Mouse (Mus musculus) forebrain, embryonic 10.5 days (tissue): Measurements from ENCODE around the gene Rflnb. TPM values are rescaled to one million over a fixed set of nuclear protein-coding genes. Genes with fewer than 3 reads are reported as not detected.
A peak's percentile ranks its signal among the peaks of the same experiment; 100 is the strongest.
"Not testable (repeated sequence)": the region's sequence is repeated elsewhere in the genome, so short reads cannot be mapped to it uniquely, and the experiment has no call there.

Experiments
- DNase-seq: peaks from one replicate; pipeline ENCODE4 v3.0.0-alpha.2; 2017; ENCODE audit warnings: low spot score; ENCODE audit errors: extremely low spot score
- H3K27ac ChIP-seq: fragments of 300-500 bp; sonication (generic); 2 replicates; pipeline ENCODE4 v1.5.1; 2016; ENCODE audit warnings: mild to moderate bottlenecking
- H3K27me3 ChIP-seq: fragments of 300-500 bp; sonication (generic); 2 replicates; pipeline ENCODE4 v1.6.1; 2016; ENCODE audit warnings: mild to moderate bottlenecking; ENCODE audit not compliant: poor library complexity, severe bottlenecking
- H3K36me3 ChIP-seq: fragments of 300-500 bp; sonication (generic); replicated peaks from 2 replicates; pipeline ENCODE4 v1.6.1; 2016; ENCODE audit warnings: mild to moderate bottlenecking, moderate library complexity
- H3K4me1 ChIP-seq: fragments of 300-500 bp; sonication (generic); 2 replicates; pipeline ENCODE4 v1.6.1; 2016
- H3K4me3 ChIP-seq: fragments of 300-500 bp; sonication (generic); 2 replicates; pipeline ENCODE4 v1.5.1; 2016; ENCODE audit warnings: mild to moderate bottlenecking, moderate library complexity
- H3K9me3 ChIP-seq: fragments of 300-500 bp; sonication (generic); 2 replicates; pipeline ENCODE4 v1.6.1; 2016; ENCODE audit warnings: mild to moderate bottlenecking, moderate library complexity
- WGBS: fragments of 180-500 bp; shearing (Covaris S2); methylation state at CpG from one replicate; pipeline ENCODE4 v1.1.7; 2016; 5-methylcytosine and 5-hydroxymethylcytosine counted together
- polyA plus RNA-seq: library from polyadenylated mRNA; unstranded; fragments of >200 nt; fragmentation: Nextera tagmentation; extraction: Ambion mirVana; gene quantifications from 2 replicates; pipeline ENCODE4 v1.2.1, GENCODE M21; 2016

Gene Rflnb
- polyA plus RNA-seq, 1 experiment from 2014 or later, result 15.4 TPM

DNA sequence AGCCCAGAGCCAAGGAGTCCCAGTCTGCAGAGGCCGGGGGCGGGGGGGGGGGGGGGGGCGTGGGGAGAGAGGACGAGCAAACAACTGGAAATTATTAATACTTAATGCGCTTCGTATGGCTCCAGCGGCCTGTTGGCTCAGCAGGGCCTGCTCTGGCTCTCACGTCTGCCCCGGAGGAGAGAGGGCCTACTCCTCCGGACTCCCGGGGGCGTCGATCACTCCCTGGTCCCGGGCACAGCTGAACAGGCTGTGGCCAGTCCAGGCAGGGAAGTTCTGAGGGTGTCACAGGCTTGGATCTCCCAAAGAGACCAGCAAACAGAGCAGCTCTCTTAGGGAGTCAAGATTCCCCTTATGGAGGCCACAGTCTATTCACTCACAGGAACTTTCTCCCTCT lies 487 bp upstream of the Rflnb start:
- DNase-seq, result no peak
- Histone ChIP-seq H3K4me1 (peaks cover 50% of the 10 kb centered on the region), H3K36me3 (peaks cover 10% of the 10 kb centered on the region), H3K4me3 (peak overlapping the region; percentile 79), H3K9me3 (no peaks in the 10 kb centered on the region), H3K27me3 (peaks cover 59% of the 10 kb centered on the region), H3K27ac (peak overlapping the region; percentile 90)
- WGBS, result 2% methylated on average over 11 of the region's 14 CpGs

DNA sequence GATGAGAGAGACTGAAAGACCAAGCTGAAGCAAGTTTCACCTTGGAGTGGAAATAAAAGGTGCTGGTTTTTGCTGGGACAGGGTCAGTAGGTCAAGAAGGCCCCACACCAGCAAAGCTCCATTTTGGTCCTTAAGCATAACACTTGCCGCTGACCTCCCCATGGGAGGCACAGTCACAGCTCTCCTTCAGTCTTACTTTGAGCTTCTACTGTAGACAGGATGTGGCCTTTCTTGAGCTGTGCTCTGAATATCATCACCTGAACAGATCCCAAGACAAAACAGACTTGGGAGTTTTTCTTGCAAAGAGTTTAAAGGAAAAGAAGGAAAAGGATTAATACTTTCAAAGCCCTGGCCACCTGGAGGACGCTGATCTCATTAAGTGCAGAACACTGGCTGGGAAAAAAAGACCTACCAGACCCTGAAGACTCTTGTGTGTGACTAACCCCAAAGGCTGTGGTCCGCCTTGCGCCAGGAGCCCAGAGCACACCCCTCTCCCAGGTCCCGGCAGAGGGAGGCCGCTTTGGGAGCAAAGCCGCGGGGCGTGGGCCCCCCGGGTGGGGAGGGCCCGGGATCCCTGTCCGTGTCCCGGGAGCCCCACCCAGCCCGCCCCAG lies 949 bp downstream of the Rflnb start:
- Histone ChIP-seq H3K36me3 (peaks cover 22% of the 10 kb centered on the region), H3K9me3 (no peaks in the 10 kb centered on the region), H3K4me1 (peaks cover 50% of the 10 kb centered on the region), H3K27ac (peak overlapping the region; percentile 90), H3K27me3 (peaks cover 51% of the 10 kb centered on the region), H3K4me3 (peak overlapping the region; percentile 79)
- peak; percentile 51 for DNase-seq
- 3% methylated on average over 14 of the region's 14 CpGs for WGBS

DNA sequence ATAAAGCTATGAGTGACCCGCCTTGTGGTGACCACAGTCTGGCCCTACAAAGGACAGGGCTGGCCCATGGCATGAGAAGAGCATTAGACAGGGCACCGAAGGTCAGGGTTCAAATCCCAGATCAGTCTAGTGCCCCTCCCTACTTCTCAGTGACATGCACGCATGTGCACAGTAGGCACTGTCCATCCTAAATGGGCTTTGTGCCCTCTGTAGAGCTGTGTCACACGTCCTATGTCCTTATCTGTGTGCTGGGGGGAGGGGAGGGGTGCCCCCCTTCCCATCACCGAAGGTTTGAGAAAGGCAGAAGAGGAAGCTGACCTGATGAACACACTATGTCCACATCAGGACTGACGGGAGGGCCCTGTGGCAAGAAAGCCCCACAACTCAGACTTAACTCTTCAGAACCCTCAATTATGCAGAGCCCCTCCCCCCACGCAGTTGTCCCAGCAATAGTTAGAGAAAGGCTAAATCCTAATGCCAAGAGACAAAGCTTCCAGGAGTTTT lies 2.5 kb downstream of the Rflnb start:
- H3K36me3 ChIP-seq, result peaks cover 23% of the 10 kb centered on the region
- 51% methylated on average over 7 of the region's 7 CpGs for WGBS
- H3K4me3 ChIP-seq, result no peak overlapping the region
- no peak for DNase-seq
- H3K4me1 ChIP-seq, result peaks cover 45% of the 10 kb centered on the region
- no peaks in the 10 kb centered on the region for H3K9me3 ChIP-seq
- peaks cover 45% of the 10 kb centered on the region for H3K27me3 ChIP-seq
- no peak overlapping the region for H3K27ac ChIP-seq

DNA sequence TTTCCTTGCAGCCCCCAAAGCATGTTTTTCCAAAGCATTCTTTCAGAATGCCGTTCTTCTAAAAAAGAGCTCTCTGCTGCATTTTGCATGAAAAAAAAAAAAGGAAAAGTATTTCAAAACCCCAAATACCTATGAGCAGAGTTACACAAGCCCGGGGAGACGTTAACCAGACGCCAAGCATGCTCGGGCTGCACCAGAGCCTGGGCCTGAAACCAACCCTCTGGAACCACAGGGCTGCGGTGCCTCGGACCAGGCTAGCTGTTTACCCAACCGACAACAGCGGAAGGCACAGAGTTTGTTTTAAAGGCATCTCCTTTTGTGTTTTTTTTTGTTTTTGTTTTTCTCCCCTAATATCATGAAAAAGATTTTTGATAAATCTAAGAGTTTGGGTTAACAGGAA lies 6.7 kb downstream of the Rflnb start:
- no peak overlapping the region for H3K4me3 ChIP-seq
- peaks cover 11% of the 10 kb centered on the region for H3K27me3 ChIP-seq
- WGBS, result 91% methylated on average over 9 of the region's 9 CpGs
- H3K36me3 ChIP-seq, result peaks cover 23% of the 10 kb centered on the region
- no peaks in the 10 kb centered on the region for H3K9me3 ChIP-seq
- peaks cover 20% of the 10 kb centered on the region for H3K4me1 ChIP-seq
- no peak for DNase-seq
- no peak overlapping the region for H3K27ac ChIP-seq

DNA sequence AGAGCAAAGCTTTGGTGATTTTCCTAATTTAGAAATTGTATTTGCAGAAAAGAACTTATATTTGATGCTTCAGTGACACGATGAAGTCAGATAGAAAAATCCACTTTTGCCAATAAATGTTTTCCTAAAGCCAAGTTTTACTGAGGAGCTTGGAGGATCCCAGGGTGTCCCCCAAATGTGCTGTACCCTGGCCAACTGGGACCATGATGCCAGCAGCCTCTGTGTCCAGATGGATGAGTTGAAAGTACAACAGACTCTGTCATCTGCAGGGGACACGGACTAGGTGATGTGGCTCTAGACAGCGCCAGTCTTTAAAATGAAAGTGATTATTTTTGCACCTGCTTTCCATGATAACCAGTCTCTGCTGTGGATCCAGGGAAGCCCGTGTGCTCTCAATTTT lies 7.7 kb downstream of the Rflnb start:
- H3K4me3 ChIP-seq, result no peak overlapping the region
- H3K9me3 ChIP-seq, result no peaks in the 10 kb centered on the region
- peaks cover 10% of the 10 kb centered on the region for H3K4me1 ChIP-seq
- DNase-seq, result no peak
- peaks cover 23% of the 10 kb centered on the region for H3K36me3 ChIP-seq
- no peak overlapping the region for H3K27ac ChIP-seq
- H3K27me3 ChIP-seq, result 0 out of 2 replicates have a peak, but pooled peaks cover 1% of the 10 kb centered on the region
- WGBS, result 86% methylated on average over 4 of the region's 4 CpGs

DNA sequence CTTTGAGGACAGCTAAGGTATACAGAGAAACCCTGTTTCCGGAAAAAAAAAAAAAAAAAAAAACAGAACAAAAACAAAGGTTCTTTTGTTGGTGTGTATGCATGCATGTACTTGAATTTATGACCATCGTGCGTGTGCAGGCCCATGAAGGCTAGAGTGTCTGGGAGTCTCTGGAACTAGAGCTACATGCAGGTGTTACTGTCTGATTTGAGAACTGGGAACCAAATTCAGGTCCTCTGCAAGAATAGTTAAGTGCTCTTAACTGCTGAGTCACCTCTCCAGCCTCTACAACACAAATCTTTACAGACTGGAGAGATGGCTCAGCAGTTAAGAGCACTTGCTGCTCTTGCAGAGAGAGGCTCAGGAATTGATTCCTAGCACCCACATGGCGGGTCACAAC lies 11.8 kb downstream of the Rflnb start:
- Histone ChIP-seq H3K36me3 (no peaks in the 10 kb centered on the region), H3K27ac (no peak overlapping the region), H3K9me3 (no peaks in the 10 kb centered on the region), H3K27me3 (no peaks in the 10 kb centered on the region), H3K4me3 (no peak overlapping the region), H3K4me1 (no peaks in the 10 kb centered on the region)
- no peak for DNase-seq
- 83% methylated on average over 4 of the region's 4 CpGs for WGBS

DNA sequence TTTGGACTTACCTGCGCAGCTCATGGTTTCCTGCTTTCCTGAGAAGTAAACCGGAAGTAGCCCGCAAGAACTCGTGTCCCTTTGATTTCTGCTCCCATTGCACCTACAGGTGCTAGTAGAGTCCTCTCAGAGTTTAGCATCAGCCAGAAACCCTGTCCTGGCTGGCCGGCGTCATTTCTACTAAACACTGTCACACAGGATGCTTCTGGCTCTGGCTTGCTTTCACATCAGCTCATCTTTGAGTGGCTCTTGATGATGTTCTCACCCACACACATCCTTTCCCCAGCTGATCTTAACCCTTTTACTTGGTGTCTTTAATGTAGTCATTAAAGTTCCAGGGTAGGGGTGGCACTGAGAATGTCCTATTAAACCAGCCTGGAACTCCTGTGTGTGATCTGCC lies 12.3 kb downstream of the Rflnb start:
- WGBS, result 95% methylated on average over 6 of the region's 6 CpGs
- H3K4me1 ChIP-seq, result no peaks in the 10 kb centered on the region

DNA sequence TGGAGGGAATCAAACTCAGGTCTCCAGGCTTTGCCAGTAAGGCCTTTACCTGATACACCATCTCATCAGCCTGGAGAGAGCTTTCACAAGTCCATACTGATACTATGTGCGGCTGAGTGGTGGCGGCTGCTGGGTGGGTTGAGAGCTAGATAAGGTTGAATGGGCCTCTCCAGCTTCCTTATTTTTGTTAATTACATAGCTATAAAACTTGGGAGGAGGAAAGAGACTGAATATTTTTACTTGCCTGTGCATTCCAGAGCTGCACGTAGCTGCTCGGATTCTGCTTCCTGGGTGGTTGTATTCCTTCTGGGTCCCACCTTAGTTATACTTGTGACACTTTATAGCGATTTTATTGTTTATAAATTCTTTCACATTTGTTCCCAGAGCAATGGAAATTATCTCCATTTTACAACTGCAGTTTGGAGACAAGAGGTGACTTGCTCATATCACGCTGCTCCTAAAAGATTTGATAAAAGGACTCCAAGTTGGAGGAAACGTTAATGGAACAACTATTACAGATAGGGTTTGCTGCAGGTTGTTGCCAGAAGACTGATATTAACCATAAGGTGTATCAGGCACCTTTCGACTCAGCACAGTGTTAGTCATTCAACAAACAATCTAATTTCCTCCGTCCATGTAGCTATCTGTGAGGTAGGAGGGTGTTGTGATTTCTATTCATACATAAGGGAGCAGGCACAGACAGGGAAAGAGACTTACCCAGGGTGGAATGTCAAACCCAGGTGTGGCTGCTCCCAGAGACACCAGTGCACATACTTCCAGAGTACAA lies 16.6 kb downstream of the Rflnb start:
- Histone ChIP-seq H3K4me3 (no peak overlapping the region), H3K4me1 (no peaks in the 10 kb centered on the region), H3K27ac (no peak overlapping the region), H3K9me3 (no peaks in the 10 kb centered on the region), H3K27me3 (no peaks in the 10 kb centered on the region), H3K36me3 (no peaks in the 10 kb centered on the region)
- DNase-seq, result no peak
- 88% methylated on average over 9 of the region's 9 CpGs for WGBS

More for the DNA sequence above, 12.3 kb downstream of the Rflnb start:
- H3K27me3 ChIP-seq, result no peaks in the 10 kb centered on the region
- no peak for DNase-seq
- H3K9me3 ChIP-seq, result no peaks in the 10 kb centered on the region
- no peak overlapping the region for H3K4me3 ChIP-seq
- no peak overlapping the region for H3K27ac ChIP-seq
- no peaks in the 10 kb centered on the region for H3K36me3 ChIP-seq

DNA sequence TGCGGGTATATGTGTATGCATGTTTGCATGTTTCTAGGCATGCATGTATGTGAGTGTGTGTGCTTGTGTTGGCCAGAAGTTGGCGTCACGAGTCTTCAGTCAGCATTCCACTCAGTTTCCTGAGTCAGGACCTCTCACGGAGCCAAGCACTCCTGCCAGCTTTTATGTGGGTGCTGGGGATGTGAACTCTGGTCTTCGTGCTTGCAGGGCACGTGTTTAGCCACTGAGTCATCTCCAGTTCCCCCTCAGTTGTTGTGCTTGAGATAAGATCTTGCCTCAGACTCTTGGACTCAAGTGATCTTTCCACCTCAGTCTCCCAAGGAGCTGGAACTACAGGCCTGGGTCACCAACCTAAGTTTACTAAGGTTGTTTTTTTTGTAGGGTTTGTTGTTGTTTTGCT lies 18.5 kb downstream of the Rflnb start:
- no peak for DNase-seq
- WGBS, result 85% methylated on average over 6 of the region's 6 CpGs
- Histone ChIP-seq H3K4me1 (no peaks in the 10 kb centered on the region), H3K27me3 (no peaks in the 10 kb centered on the region), H3K4me3 (no peak overlapping the region), H3K36me3 (no peaks in the 10 kb centered on the region), H3K9me3 (no peaks in the 10 kb centered on the region), H3K27ac (no peak overlapping the region)

DNA sequence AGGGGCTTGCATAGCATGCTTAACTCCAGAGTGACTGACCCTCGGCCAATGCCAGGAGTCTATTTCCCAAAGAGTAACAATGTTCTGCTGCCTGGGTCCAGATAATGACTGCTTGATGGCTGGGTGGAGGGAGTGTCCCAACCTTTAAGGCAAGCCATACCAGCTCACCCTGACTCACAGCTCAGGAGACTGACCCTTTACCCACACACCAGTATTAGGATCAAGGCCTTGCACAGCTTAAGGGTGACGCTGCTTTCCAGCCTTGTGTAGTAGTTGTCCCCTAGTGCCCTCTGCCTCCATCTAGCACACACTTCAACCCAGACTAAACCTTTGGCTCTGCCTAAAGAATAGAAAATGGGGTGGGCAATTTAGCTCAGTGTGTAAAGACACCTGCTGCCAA lies 19.4 kb downstream of the Rflnb start:
- no peaks in the 10 kb centered on the region for H3K4me1 ChIP-seq
- DNase-seq, result no peak
- no peak overlapping the region for H3K4me3 ChIP-seq
- H3K27me3 ChIP-seq, result peaks cover 5% of the 10 kb centered on the region; the same call in 1 of the 2 replicates
- WGBS, result 84% methylated on average over 2 of the region's 2 CpGs
- no peaks in the 10 kb centered on the region for H3K9me3 ChIP-seq
- H3K27ac ChIP-seq, result no peak overlapping the region
- H3K36me3 ChIP-seq, result no peaks in the 10 kb centered on the region

DNA sequence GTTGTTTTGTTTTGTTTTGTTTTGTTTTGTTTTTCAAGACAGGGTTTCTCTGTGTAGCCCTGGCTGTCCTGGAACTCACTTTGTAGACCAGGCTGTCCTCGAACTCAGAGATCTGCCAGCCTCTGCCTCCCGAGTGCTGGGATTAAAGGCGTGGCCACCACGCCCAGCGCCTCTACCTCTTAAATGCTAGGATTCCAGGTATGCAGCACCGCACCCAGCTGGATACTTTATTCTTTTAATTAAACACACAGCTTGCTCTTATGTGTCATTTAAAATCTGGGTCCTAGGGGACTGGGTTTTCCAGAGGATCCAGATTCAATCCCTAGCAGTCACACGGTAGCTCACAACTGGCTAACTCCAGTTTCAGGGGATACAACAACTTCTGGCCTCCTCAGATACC lies 23.3 kb downstream of the Rflnb start:
- WGBS, result 92% methylated on average over 7 of the region's 7 CpGs
- not testable (repeated sequence) for H3K27ac ChIP-seq, H3K4me3 ChIP-seq, H3K9me3 ChIP-seq, DNase-seq, H3K36me3 ChIP-seq, H3K4me1 ChIP-seq
- peaks cover 36% of the 10 kb centered on the region for H3K27me3 ChIP-seq

DNA sequence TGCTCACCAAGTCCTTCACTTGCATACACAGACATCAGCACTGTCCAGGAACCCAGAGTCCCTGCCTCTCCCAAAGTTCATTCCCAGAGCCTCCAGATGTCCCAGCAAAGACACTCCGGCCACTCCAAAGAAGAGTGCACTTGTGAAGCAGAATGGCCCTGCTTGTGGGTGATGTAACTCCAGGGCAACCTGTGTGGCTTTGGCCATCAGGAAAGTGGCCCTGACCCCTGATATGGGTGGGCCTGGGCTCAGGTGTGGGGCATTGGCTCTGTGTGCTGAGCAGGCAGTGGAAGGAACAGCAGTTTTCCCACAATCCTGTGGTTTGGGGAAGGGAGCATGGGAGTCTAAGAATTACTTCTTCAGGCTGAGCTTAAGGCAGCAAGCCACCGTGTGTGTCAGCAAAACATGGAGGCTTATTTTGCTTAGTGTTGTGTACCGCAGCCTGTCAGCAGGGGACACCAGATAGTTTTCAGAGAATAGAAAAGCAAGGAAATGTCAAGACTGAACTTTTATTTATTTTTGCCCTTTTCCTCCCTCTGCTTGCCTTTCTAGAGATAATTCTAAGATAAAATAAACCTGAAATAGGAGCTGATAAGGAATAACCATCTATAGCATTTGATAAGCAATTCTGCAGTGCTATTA lies 26.2 kb downstream of the Rflnb start:
- WGBS, result 67% methylated on average over 3 of the region's 3 CpGs
- peaks cover 45% of the 10 kb centered on the region for H3K27me3 ChIP-seq
- no peak overlapping the region for H3K4me3 ChIP-seq
- H3K36me3 ChIP-seq, result no peaks in the 10 kb centered on the region
- peaks cover 9% of the 10 kb centered on the region for H3K4me1 ChIP-seq
- no peak overlapping the region for H3K27ac ChIP-seq
- H3K9me3 ChIP-seq, result no peaks in the 10 kb centered on the region
- DNase-seq, result no peak

DNA sequence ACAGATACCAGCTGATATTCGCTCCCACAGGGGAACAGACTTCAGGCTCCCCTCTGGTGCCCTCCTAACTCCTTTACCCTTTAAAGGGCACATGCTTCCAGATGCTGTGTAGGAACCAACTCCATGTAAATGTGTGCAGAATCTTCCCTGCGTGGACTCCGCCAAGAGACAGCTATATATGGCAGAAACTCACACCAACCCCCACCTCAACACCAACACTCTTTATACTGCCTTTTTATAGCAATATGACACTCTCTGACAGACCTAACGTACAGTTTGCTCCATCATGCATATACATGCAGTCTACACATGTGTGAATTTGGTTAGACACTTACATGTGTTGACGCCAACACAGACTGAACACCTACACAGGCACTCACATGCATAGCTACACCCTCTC lies 26.9 kb downstream of the Rflnb start:
- H3K4me3 ChIP-seq, result no peak overlapping the region
- WGBS, result 88% methylated on average over 5 of the region's 5 CpGs
- no peaks in the 10 kb centered on the region for H3K9me3 ChIP-seq
- H3K27ac ChIP-seq, result no peak overlapping the region
- DNase-seq, result no peak
- no peaks in the 10 kb centered on the region for H3K36me3 ChIP-seq
- peaks cover 45% of the 10 kb centered on the region for H3K27me3 ChIP-seq
- peaks cover 9% of the 10 kb centered on the region for H3K4me1 ChIP-seq
